Mouse (Mus musculus) thymus, postnatal 14 days (tissue): ENCODE data around the gene Scn1a.

Experiments used
- DNase-seq: peaks from one replicate; pipeline ENCODE4 v3.0.0; 2021

Scn1a gene

GRCm38 (mm10) chr2:66240334-66240733 is 200.3 kb downstream of the Scn1a start:
- DNase-seq = no peak

DNA sequence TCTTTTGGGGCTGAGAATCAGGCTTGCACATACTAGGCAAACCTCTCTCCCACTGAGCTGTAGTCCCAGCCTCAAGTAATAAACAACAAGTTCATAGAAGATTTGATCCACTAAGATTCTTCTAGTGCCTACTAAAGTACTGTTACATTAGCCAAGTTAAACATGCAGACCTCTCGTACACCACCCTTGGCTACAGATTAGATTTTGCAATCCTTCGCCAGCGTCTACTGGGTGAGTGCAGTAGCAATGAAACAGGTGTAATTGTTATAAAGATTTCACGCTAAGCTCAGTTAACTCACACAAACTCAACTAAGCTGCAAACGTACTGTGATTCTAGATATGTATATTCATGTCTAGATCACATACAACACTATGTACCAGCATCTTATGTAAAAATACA is 201.8 kb downstream of the Scn1a start:
- DNase-seq = no peak

- DNase-seq = no peak
These were observed 219.7 kb downstream of the Scn1a start for GRCm38 (mm10) chr2:66220954-66221353.
